Mouse (Mus musculus) heart, embryonic 13.5 days (tissue): Measurements from ENCODE around the gene Olfr159. TPM values are rescaled to one million over a fixed set of nuclear protein-coding genes. Genes with fewer than 3 reads are reported as not detected.
A peak's percentile ranks its signal among the peaks of the same experiment; 100 is the strongest.

Source experiments
- ATAC-seq: fragments of 200-750 bp; cut with Nextera tagmentation; 2 replicates; pipeline ENCODE4 v1.8.0; 2017; ENCODE audit warnings: moderate TSS enrichment; ENCODE audit not compliant: insufficient number of reproducible peaks, low FRiP score, low TSS enrichment; ENCODE audit errors: extremely low read depth
- H3K27ac ChIP-seq: fragments of 300-500 bp; sonication (generic); replicated peaks from 2 replicates; pipeline ENCODE4 v1.5.1; 2015; ENCODE audit warnings: moderate library complexity, mild to moderate bottlenecking, inconsistent platforms
- H3K27me3 ChIP-seq: fragments of 300-500 bp; sonication (generic); replicated peaks from 2 replicates; pipeline ENCODE4 v1.6.1; 2015; ENCODE audit warnings: mild to moderate bottlenecking, inconsistent platforms
- H3K36me3 ChIP-seq: fragments of 300-500 bp; sonication (generic); 2 replicates; pipeline ENCODE4 v1.6.1; 2015; ENCODE audit warnings: mild to moderate bottlenecking, inconsistent platforms
- H3K4me1 ChIP-seq: fragments of 300-500 bp; sonication (generic); 2 replicates; pipeline ENCODE4 v1.6.1; 2015; ENCODE audit warnings: inconsistent platforms
- H3K4me2 ChIP-seq: fragments of 300-500 bp; sonication (generic); 2 replicates; pipeline ENCODE4 v1.6.1; 2015; ENCODE audit warnings: inconsistent platforms, mild to moderate bottlenecking, moderate library complexity
- H3K4me3 ChIP-seq: fragments of 300-500 bp; sonication (generic); 2 replicates; pipeline ENCODE4 v1.5.1; 2015; ENCODE audit warnings: moderate library complexity, mild to moderate bottlenecking, inconsistent platforms
- H3K9ac ChIP-seq: fragments of 300-500 bp; sonication (generic); 2 replicates; pipeline ENCODE4 v1.6.1; 2015; ENCODE audit warnings: inconsistent platforms, mild to moderate bottlenecking, moderate library complexity
- H3K9me3 ChIP-seq: fragments of 300-500 bp; sonication (generic); 2 replicates; pipeline ENCODE4 v1.6.1; 2016; ENCODE audit warnings: inconsistent platforms
- WGBS: fragments of 180-500 bp; shearing (Covaris S2); methylation state at CpG from one replicate; pipeline ENCODE4 v1.1.7; 2015; ENCODE audit warnings: mixed read lengths; 5-methylcytosine and 5-hydroxymethylcytosine counted together
- polyA plus RNA-seq: library from polyadenylated mRNA; unstranded; fragments of >200 nt; fragmentation: Nextera tagmentation; extraction: Ambion mirVana; gene quantifications from 2 replicates; pipeline ENCODE4 v1.2.1, GENCODE M21; 2015

Gene Olfr159
- polyA plus RNA-seq, 1 experiment from 2014 or later: not detected

DNA sequence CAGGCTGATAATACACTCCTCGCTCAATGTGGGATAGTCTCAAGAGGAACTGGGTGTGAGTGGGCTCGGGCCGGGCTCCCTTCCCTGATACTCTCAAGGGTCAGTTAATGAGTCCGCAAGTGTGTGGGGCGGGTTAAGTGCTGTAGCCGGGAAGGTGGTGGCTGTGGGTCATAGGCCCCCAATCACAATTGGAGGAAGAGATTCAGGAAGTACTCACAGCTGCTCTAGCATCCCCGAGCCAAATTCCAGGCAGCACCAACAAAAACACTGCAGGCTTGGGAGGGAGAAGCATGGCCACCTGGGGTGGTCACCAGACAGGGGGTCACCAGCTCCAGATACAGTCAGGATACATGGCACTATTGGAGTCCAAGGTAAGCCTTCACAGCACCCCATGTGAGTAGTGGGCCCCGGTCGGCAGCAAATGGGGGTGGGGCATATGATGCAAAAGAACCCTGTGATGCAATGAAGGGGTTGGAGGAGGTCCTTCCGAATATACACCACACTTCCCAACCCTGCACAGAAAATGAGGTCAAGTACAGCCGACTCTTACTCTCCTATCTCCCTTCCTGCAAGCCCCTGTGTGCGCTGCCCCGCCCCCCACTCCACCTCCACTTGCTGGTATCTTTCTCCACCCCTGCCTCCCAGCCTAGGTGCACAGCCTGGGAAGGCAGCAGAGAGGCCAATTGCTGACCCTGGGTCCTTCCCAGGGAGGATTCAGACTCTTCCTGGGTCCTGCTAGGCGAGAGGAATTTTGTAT is 40.8 kb downstream of the Olfr159 start, which contains the start of gene Spaar:
Spaar (plus strand) TSS at position 241 of the 757 bp plus-strand sequence.
- Histone ChIP-seq H3K27me3 (no peaks in the 10 kb centered on the region), H3K4me2 (peak within 1 kb of the TSS; percentile 23), H3K4me1 (peaks cover 79% of the 10 kb centered on the region), H3K4me3 (no peak within 1 kb of the TSS), H3K27ac (peak within 1 kb of the TSS; percentile 85), H3K36me3 (no peaks in the 10 kb centered on the region), H3K9me3 (no peaks in the 10 kb centered on the region), H3K9ac (peak within 1 kb of the TSS; percentile 41; the same call in 1 of the 2 replicates)
- ATAC-seq: no peak
- WGBS: 25% methylated on average over 14 of the region's 14 CpGs

GRCm38 (mm10) chr4:43729126-43729525 is 41.7 kb downstream of the Olfr159 start:
- Histone ChIP-seq H3K36me3 (no peaks in the 10 kb centered on the region), H3K4me1 (peaks cover 79% of the 10 kb centered on the region), H3K9me3 (no peaks in the 10 kb centered on the region), H3K4me2 (peak overlapping the region; percentile 23), H3K4me3 (no peak overlapping the region), H3K27me3 (no peaks in the 10 kb centered on the region), H3K9ac (peak overlapping the region; percentile 41; the same call in 1 of the 2 replicates), H3K27ac (peak overlapping the region; percentile 85)
- no peak for ATAC-seq
- WGBS: 24% methylated on average over 3 of the region's 3 CpGs

GRCm38 (mm10) chr4:43728576-43728954 is 42.2 kb downstream of the Olfr159 start:
- Histone ChIP-seq H3K9me3 (no peaks in the 10 kb centered on the region), H3K4me3 (no peak overlapping the region), H3K36me3 (no peaks in the 10 kb centered on the region), H3K27me3 (no peaks in the 10 kb centered on the region), H3K4me1 (peaks cover 76% of the 10 kb centered on the region), H3K4me2 (peak overlapping the region; percentile 23), H3K27ac (peak overlapping the region; percentile 85), H3K9ac (peak overlapping the region; percentile 41)
- WGBS: 5% methylated on average over 5 of the region's 5 CpGs
- no peak; the same call in 1 of the 2 replicates for ATAC-seq

- Histone ChIP-seq H3K4me3 (no peak overlapping the region), H3K9ac (peak overlapping the region; percentile 41), H3K9me3 (no peaks in the 10 kb centered on the region), H3K27me3 (no peaks in the 10 kb centered on the region), H3K27ac (peak overlapping the region; percentile 85), H3K4me2 (peak overlapping the region; percentile 23; the same call in 1 of the 2 replicates), H3K36me3 (no peaks in the 10 kb centered on the region), H3K4me1 (peaks cover 70% of the 10 kb centered on the region)
- whole genome bisulfite sequencing: 49% methylated on average over 7 of the region's 7 CpGs
- ATAC-seq: no peak
Observed at GRCm38 (mm10) chr4:43727718-43728575, 42.9 kb downstream of the Olfr159 start.

DNA sequence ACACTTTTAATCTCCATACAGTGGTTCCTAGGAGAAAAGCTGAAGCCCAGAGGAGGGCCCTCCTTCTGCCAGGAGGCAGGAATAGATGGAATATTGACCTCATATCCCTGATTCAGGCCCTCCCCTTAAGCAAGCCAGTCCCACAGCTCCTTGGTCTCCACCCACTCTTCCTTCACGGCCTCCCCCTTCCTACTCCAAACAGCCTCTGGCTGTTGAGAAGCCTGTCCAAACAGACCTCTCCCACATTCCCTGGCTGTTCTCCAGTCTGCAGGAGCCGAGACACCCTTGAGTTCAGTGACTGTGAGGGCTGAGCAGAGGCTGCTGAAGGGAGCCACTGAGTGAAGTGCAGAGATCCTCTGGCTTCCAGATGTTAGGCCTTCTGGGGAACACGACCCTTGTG is 43.8 kb downstream of the Olfr159 start, which contains the start of gene Hrct1:
Hrct1 (plus strand) TSS at position 194 of the 400 bp plus-strand sequence.
- Histone ChIP-seq H3K36me3 (no peaks in the 10 kb centered on the region), H3K9ac (peak within 1 kb of the TSS; percentile 41), H3K27ac (peak within 1 kb of the TSS; percentile 85), H3K4me1 (peaks cover 61% of the 10 kb centered on the region), H3K9me3 (no peaks in the 10 kb centered on the region), H3K4me3 (no peak within 1 kb of the TSS), H3K4me2 (no peak within 1 kb of the TSS), H3K27me3 (no peaks in the 10 kb centered on the region)
- peak; percentile 41; the same call in 1 of the 2 replicates for ATAC-seq
- WGBS: 22% methylated on average over 3 of the region's 3 CpGs

DNA sequence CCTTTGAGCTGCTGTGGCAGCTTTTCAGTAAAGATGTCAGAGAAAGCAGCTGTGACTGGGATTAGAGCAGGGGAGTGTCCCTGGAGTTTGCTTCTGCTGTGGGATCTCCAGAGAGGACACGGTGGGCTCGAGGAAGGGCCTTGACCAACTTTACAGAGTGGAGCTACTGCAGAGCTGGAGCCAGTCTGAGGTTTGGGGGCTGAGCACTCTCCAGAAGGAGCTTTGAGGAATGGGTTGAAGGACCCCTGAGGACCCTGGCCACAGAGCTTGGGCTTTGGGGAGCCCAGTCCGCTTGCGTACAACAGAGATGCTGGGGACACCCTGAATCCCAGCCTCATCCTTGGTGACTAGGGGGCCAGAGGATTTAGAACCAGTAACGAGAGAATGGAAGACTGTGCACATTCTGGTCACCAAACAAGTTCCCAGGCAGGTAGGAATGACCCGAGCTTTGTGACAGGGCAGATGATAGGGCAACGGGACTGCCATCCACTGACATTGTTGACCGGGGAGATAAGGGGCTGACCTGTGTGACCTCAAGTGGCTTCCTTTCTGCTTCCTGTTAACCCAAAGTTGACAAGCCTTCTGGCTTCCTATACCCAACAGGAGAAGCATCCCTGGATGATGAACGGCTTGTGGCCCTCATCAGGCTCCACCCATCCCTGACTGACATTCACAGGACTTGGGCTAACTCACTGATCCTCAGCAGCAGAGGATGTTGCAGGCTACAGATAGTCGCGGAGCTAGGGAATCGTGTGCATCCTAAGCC is 44.4 kb downstream of the Olfr159 start:
- H3K27me3 ChIP-seq: no peaks in the 10 kb centered on the region
- H3K4me2 ChIP-seq: no peak overlapping the region
- WGBS: 45% methylated on average over 12 of the region's 12 CpGs
- no peak overlapping the region for H3K9ac ChIP-seq
- H3K9me3 ChIP-seq: no peaks in the 10 kb centered on the region
- H3K4me3 ChIP-seq: no peak overlapping the region
- H3K27ac ChIP-seq: peak overlapping the region; percentile 85
- no peak for ATAC-seq
- peaks cover 55% of the 10 kb centered on the region for H3K4me1 ChIP-seq
- no peaks in the 10 kb centered on the region for H3K36me3 ChIP-seq

- no peaks in the 10 kb centered on the region for H3K9me3 ChIP-seq
- H3K4me2 ChIP-seq: no peak overlapping the region
- H3K27me3 ChIP-seq: no peaks in the 10 kb centered on the region
- H3K36me3 ChIP-seq: no peaks in the 10 kb centered on the region
- no peak overlapping the region for H3K4me3 ChIP-seq
- H3K9ac ChIP-seq: no peak overlapping the region
- 10% methylated on average over 1 of the region's 1 CpGs for WGBS
- peaks cover 50% of the 10 kb centered on the region for H3K4me1 ChIP-seq
- H3K27ac ChIP-seq: no peak overlapping the region
- no peak for ATAC-seq
Observed at GRCm38 (mm10) chr4:43724764-43725163, 46.0 kb downstream of the Olfr159 start.

- WGBS: 79% methylated on average over 4 of the region's 4 CpGs
- Histone ChIP-seq H3K36me3 (no peaks in the 10 kb centered on the region), H3K9me3 (no peaks in the 10 kb centered on the region), H3K27me3 (no peaks in the 10 kb centered on the region), H3K9ac (no peak overlapping the region), H3K4me1 (peaks cover 24% of the 10 kb centered on the region), H3K4me3 (no peak overlapping the region), H3K27ac (no peak overlapping the region), H3K4me2 (no peak overlapping the region)
- no peak for ATAC-seq
Observed at GRCm38 (mm10) chr4:43722191-43722590, 48.6 kb downstream of the Olfr159 start.

GRCm38 (mm10) chr4:43720491-43721228 is 50.1 kb downstream of the Olfr159 start:
- Histone ChIP-seq H3K27ac (peak overlapping the region; percentile 78), H3K36me3 (no peaks in the 10 kb centered on the region), H3K9ac (0 out of 2 replicates have a peak overlapping the region, but pooled peaks have one; percentile 19), H3K9me3 (no peaks in the 10 kb centered on the region), H3K27me3 (peaks cover 3% of the 10 kb centered on the region; the same call in 1 of the 2 replicates), H3K4me3 (no peak overlapping the region), H3K4me2 (peak overlapping the region; percentile 45), H3K4me1 (peaks cover 11% of the 10 kb centered on the region)
- 35% methylated on average over 14 of the region's 16 CpGs for WGBS
- no peak for ATAC-seq
